Mouse (Mus musculus): ENCODE results near the gene Egln2.

Gene Egln2

GRCm38 (mm10) chr7:27177942-27178323 is 11.3 kb upstream of the Egln2 start:
- ATAC-seq (ENCODE audit: low TSS enrichment), result no peak

GRCm38 (mm10) chr7:27174896-27175295 is 8.3 kb upstream of the Egln2 start:
- ATAC-seq (ENCODE audit: low TSS enrichment), result no peak

GRCm38 (mm10) chr7:27174496-27174895 is 7.9 kb upstream of the Egln2 start:
- ATAC-seq (ENCODE audit: low TSS enrichment), result no peak

DNA sequence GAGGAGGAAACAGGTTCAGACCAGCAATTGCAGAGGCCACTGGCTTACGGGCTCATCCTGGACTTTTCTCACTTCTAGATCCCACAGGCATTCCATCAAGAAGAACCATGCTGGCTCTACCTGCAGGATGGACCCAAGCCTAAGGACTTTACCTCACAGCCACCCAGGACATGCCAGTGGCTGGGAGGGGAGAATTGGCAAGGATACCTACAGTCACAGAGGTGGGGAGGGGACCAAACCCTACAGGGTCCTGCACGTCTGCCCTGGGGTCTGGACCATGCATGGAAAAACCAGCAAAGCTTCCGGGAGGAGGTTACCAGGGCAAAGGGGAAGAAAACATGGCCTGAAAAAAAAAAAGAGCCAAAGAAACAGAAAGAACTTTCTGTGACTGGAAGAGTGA is 4.4 kb upstream of the Egln2 start:
- no peak for ATAC-seq (ENCODE audit: low TSS enrichment)

DNA sequence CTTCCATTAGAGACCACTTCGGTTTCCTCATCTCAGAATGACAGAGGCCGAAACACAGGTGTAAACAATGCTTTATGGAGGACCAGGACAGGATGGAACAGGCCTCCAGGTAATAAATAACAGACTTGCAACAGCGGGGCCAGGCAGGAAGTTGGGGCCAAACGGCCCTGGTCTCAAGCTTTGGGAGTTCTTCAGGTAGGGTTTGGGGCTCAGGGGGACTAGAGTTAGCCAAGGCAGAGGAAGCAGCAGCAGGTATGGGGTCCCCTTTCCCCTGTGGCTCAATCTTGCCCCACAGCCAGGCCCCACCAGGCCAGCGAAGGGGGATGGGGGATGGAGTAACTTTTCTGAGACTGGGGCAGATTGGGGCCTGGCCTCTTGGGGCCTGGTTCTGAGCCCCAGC is 1.8 kb upstream of the Egln2 start:
- ATAC-seq (ENCODE audit: low TSS enrichment), result no peak

DNA sequence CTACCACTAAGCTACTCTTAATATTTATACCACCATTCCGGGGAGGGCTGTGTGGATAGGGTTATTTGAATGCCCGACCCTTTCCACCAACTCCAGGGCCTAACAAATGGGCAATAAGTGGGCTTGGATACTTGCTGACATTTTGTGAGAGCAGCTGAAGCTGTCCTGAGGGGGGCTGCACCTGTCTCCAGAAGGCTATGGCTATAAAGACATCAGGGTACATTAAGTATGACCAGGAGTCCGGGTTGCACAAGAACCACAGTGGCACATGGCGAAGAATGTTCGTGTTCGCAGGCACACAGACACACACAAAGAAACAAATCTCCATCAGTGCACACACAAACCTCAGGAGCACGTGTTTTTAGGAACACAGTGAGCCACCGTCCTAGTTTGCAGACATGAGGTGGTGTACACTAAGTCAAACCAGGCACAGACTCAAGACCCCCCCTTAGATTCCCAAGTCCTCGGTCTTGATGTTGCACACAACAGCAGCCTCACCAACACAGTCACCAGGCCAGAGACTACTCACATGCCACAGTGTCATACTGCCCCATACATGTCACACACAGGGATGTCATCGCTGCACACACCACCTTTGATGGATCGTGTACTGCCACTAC is 983 bp upstream of the Egln2 start:
- ATAC-seq (ENCODE audit: low TSS enrichment), result no peak

GRCm38 (mm10) chr7:27166229-27166613 is 381 bp downstream of the Egln2 start:
- ATAC-seq (ENCODE audit: low TSS enrichment), result peak; percentile 38

DNA sequence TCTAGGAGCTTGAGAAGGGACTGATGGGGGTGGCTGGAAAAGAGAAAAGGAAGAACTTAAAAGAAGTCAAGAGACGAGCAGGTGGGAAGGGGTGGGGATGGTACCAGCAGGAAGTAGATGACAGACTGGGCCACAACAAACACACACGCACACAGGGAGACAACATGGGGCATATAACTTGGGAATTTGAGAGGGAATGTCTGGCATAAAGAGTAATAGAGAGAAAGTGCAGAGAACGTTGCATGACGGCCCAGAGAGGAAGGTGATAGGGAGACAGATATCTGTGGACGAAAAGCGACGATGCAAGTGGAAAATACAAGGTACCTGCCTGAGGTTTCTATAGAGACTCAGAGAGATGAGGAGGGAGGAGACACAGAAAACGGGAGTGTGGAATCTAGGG is 906 bp downstream of the Egln2 start:
- ATAC-seq (ENCODE audit: low TSS enrichment), result no peak

DNA sequence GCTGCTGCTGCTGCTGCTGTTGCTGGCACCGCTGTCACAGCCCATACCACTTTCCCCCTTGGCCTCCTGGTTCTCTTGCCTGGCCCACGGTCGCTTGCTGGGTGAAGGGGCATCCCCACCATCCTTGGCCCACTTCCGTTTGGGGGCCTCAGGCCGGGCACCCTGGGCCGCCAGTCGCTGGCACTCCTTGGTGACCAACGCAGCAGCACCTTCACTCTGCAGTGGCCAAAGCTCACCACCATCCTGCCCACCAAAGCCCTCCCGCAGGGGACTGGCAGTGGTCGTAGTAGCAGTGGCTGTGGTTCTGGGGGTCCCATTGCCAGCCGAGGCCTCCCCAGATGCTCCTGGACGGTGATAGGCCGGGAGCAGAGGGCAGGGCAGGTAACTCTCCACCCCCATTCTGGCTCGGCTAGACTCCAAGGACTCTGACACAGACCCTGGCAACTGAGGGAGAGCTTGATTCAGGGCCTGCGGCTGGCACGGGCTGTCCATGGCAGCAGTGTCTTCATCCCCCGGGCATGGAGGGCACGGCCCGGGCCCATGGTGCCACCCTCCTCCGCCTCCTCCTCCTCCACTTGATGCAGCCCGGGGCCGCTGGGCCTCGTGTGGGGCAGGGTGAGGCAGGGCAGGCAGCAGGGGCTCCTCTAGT is 1.5 kb downstream of the Egln2 start:
- ATAC-seq (ENCODE audit: low TSS enrichment), result no peak

GRCm38 (mm10) chr7:27164112-27164947 is 2.3 kb downstream of the Egln2 start:
- no peak for ATAC-seq (ENCODE audit: low TSS enrichment)

DNA sequence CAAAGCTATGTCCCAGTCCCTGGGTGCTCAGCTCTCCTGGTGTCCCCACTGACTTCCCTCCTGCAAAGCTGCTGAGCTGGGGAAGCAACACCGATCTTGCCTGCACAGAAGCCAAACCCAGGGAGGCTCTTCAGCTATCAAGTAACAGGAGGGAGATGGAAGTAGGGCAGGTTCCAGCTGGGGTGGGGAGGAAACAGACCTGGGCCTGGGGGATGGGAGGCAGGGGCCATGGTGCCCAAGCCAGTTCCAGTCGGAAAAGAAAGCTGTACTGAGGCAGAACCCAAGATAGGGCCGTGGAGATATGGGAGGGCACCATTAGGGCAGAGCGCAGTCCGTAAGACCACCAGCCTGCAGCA is 3.2 kb downstream of the Egln2 start:
- ATAC-seq (ENCODE audit: low TSS enrichment), result no peak

GRCm38 (mm10) chr7:27162780-27163449 is 3.7 kb downstream of the Egln2 start:
- no peak for ATAC-seq (ENCODE audit: low TSS enrichment)

DNA sequence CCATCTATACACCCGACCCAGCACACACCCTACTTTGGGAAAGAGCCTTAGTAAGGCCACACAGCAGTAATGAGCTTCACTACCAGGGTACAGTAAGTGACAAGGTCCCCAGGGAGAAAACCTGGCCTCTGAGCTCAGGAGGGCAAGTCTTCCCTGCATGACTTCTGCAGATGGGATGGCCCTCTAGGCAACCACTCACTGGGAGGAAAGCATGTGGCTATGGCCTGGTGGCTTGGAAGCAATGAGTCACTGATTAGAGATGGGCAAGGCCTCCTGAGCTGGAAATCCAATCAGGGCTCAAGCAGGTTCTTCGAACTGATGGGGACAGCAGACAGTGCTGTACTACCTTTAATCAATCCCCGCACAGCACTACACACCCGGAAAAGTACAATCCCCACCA is 4.9 kb downstream of the Egln2 start:
- ATAC-seq (ENCODE audit: low TSS enrichment), result no peak

- ATAC-seq (ENCODE audit: low TSS enrichment), result no peak
Observed at GRCm38 (mm10) chr7:27160921-27161320, 5.7 kb downstream of the Egln2 start.

DNA sequence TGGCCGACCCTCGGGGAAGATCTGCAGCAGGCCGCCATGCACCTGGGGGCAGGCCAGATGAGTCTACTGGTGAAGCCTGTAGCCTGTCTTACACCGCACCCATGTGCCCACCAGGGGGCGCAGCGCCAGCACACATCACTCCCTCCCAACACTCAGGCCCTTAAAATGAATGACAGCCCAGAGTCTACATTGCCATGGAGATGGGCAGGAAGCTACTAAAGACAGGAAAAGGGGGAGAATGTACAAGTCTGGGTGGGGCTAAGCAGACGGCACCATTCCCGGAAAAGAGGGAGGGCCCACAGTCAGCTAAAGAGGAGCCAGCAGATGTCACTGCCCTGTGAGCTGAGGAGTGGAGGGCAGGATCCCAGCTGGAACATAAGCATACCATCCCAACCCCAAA is 6.7 kb downstream of the Egln2 start:
- ATAC-seq (ENCODE audit: low TSS enrichment), result peak; percentile 68

GRCm38 (mm10) chr7:27159256-27159655 is 7.3 kb downstream of the Egln2 start:
- no peak for ATAC-seq (ENCODE audit: low TSS enrichment)

- no peak for ATAC-seq (ENCODE audit: low TSS enrichment)
Observed at GRCm38 (mm10) chr7:27158171-27158570, 8.4 kb downstream of the Egln2 start.

DNA sequence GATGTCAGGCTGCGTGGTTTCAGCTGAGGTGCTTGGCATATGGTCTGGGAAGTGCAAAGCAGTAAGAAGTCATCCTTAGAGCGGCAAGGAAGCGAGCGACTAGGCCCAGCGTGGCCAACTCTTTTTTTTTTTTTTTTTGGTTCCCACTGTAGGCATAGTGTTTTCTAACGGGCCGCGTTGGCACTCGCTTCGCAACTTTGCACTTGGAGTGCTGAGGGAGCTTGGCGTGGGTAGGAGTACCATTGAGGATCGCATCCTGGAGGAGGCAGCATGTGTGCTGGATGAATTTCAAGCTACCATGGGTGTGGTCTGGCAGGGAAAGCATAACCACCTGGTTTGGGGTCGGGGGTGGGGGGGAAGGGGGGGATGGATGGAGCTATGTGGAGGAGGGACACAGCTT is 10.6 kb downstream of the Egln2 start:
- peak; percentile 82 for ATAC-seq (ENCODE audit: low TSS enrichment)

DNA sequence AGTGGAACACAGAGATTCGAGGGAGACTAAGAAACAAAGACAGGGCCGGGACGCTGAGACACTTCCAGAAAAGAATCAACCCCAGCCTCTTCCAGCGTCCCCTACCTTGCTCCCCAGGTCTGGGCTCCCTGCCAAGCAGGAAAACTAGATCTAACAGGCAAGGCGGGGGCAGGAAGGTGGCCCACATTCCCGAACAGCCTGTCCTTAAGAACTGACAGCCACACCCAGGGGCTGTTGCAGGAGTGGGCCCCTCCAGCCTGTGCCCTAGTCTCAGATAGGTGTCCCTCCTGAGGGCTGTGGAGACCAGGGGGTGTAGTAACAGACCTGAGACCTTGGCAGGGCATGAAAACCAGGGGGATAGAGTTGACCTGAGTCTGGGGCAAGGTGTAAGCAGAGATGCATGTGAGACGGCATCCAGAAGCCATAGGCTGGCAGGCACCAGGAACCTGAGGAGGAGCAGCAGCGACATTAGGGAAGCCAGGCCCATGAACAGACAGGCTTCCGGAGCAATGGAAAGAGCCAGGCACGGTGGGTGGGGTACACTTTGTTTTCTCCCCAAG is 13.3 kb downstream of the Egln2 start, which contains the start of gene Cyp2t4:
Gene Cyp2t4, plus strand, starts transcription at position 510 of the 560 bp plus-strand sequence.
- no peak; the same call in 1 of the 2 replicates for ATAC-seq (ENCODE audit: low TSS enrichment)

- ATAC-seq (ENCODE audit: low TSS enrichment), result no peak
Observed at GRCm38 (mm10) chr7:27136410-27136996, 30.1 kb downstream of the Egln2 start.

DNA sequence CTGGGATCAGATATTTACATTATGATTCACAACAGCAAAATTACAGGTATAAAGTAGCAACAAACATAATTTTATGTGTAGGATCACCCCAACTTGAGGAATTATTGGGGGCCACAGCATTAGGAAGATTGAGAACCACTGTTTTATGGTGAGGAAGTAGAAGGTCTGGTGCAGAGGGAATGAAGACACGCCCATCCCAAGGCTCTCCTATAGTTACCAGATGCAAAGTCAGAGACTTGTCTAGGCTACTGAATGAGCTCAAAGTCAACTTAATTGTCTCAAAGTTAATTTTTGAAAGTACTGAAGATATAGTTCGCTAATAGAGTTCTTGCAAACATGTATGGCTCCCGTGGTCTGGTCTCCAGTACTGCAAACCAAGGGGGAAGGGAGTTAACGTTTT is 32.8 kb downstream of the Egln2 start:
- ATAC-seq (ENCODE audit: low TSS enrichment), result no peak

- ATAC-seq (ENCODE audit: low TSS enrichment), result no peak
Observed at GRCm38 (mm10) chr7:27133156-27133555, 33.4 kb downstream of the Egln2 start.
